Mouse (Mus musculus) midbrain, embryonic 11.5 days (tissue): ENCODE data around the gene Odf2. TPM values are rescaled to one million over a fixed set of nuclear protein-coding genes. Genes with fewer than 3 reads are reported as not detected.
A peak's percentile ranks its signal among the peaks of the same experiment; 100 is the strongest.
"Not testable (repeated sequence)": the region's sequence is repeated elsewhere in the genome, so short reads cannot be mapped to it uniquely, and the experiment has no call there.

Experiments used
- ATAC-seq: fragments of 200-750 bp; cut with Nextera tagmentation; 2 replicates; pipeline ENCODE4 v1.8.0; 2017; ENCODE audit warnings: moderate TSS enrichment, moderate library complexity; ENCODE audit not compliant: low FRiP score
- DNase-seq: peaks from one replicate; pipeline ENCODE4 v3.0.0; 2015; ENCODE audit warnings: low spot score; ENCODE audit errors: missing footprints
- H3K27ac ChIP-seq: fragments of 300-500 bp; sonication (generic); 2 replicates; pipeline ENCODE4 v1.5.1; 2014; ENCODE audit warnings: low read depth, low read length
- H3K27me3 ChIP-seq: fragments of 300-500 bp; sonication (generic); 2 replicates; pipeline ENCODE4 v1.6.1; 2014; ENCODE audit warnings: mild to moderate bottlenecking, low read length, moderate library complexity, mixed read lengths; ENCODE audit not compliant: control insufficient read depth, insufficient read depth
- H3K36me3 ChIP-seq: fragments of 300-500 bp; sonication (generic); 2 replicates; pipeline ENCODE4 v1.6.1; 2014; ENCODE audit warnings: mild to moderate bottlenecking, low read length, moderate library complexity, mixed read lengths; ENCODE audit not compliant: control insufficient read depth, insufficient read depth
- H3K4me1 ChIP-seq: fragments of 300-500 bp; sonication (generic); 2 replicates; pipeline ENCODE4 v1.6.1; 2014; ENCODE audit warnings: low read length; ENCODE audit not compliant: control insufficient read depth, insufficient read depth
- H3K4me2 ChIP-seq: fragments of 300-500 bp; sonication (generic); 2 replicates; pipeline ENCODE4 v1.6.1; 2014; ENCODE audit warnings: mild to moderate bottlenecking, moderate library complexity
- H3K4me3 ChIP-seq: fragments of 300-500 bp; sonication (generic); 2 replicates; pipeline ENCODE4 v1.5.1; 2014; ENCODE audit warnings: low read depth, low read length
- H3K9ac ChIP-seq: fragments of 300-500 bp; sonication (generic); 2 replicates; pipeline ENCODE4 v1.6.1; 2014; ENCODE audit warnings: low read length
- H3K9me3 ChIP-seq: fragments of 300-500 bp; sonication (generic); 2 replicates; pipeline ENCODE4 v1.6.1; 2016; ENCODE audit warnings: low read length; ENCODE audit not compliant: control insufficient read depth
- WGBS: fragments of 180-500 bp; shearing (Covaris S2); extraction: QIAGEN DNeasy Blood & Tissue Kit; methylation state at CpG from one replicate; pipeline ENCODE4 v1.1.7; 2014; 5-methylcytosine and 5-hydroxymethylcytosine counted together
- polyA plus RNA-seq: library from polyadenylated mRNA; unstranded; fragments of >200 nt; fragmentation: Nextera tagmentation; extraction: Ambion mirVana; gene quantifications from 2 replicates; pipeline ENCODE4 v1.2.1, GENCODE M21; 2014

The Odf2 gene
- polyA plus RNA-seq, 1 experiment from 2014 or later, result 79.4 TPM

GRCm38 (mm10) chr2:29879964-29880830 lies 8.8 kb upstream of the Odf2 start:
- Histone ChIP-seq H3K27ac (no peak overlapping the region), H3K27me3 (no peaks in the 10 kb centered on the region), H3K4me3 (no peak overlapping the region), H3K36me3 (peaks cover 8% of the 10 kb centered on the region), H3K9me3 (no peaks in the 10 kb centered on the region), H3K4me1 (no peaks in the 10 kb centered on the region), H3K9ac (no peak overlapping the region), H3K4me2 (no peak overlapping the region)
- DNase-seq (no peak), ATAC-seq (no peak)
- WGBS, result 83% methylated on average over 17 of the region's 17 CpGs

DNA sequence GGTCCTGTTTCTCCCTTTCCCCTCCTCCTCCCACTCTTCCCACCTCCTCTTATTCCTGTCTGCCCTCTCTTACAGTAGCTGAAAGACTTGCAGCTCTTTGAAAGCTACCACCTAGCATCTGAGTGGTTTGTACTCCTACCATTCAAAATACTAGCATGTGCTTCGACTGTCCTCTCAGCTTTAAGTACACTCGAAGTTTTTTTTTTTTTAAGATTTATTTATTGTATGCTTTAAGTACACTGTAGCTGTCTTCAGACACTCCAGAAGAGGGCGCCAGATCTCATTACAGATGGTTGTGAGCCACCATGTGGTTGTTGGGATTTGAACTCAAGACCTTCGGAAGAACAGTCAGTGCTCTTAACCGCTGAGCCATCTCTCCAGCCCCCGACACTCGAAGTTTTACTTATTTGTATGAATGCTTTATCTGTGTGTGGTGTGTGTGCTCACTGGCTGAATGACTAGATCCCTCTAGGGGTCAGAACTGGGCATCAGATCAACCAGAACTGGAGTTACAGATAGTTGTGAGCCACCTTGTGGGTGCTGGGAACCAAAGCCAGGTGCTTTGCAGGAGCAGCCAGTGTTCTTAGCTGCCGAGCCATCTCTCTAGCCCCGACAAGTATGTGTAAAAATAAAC lies 2.2 kb upstream of the Odf2 start:
- not testable (repeated sequence) for ATAC-seq, H3K9me3 ChIP-seq, H3K27me3 ChIP-seq, H3K36me3 ChIP-seq, H3K9ac ChIP-seq, H3K4me2 ChIP-seq, H3K4me3 ChIP-seq, H3K27ac ChIP-seq
- DNase-seq, result peak; percentile 69
- peaks cover 16% of the 10 kb centered on the region for H3K4me1 ChIP-seq
- WGBS, result 86% methylated on average over 9 of the region's 9 CpGs

DNA sequence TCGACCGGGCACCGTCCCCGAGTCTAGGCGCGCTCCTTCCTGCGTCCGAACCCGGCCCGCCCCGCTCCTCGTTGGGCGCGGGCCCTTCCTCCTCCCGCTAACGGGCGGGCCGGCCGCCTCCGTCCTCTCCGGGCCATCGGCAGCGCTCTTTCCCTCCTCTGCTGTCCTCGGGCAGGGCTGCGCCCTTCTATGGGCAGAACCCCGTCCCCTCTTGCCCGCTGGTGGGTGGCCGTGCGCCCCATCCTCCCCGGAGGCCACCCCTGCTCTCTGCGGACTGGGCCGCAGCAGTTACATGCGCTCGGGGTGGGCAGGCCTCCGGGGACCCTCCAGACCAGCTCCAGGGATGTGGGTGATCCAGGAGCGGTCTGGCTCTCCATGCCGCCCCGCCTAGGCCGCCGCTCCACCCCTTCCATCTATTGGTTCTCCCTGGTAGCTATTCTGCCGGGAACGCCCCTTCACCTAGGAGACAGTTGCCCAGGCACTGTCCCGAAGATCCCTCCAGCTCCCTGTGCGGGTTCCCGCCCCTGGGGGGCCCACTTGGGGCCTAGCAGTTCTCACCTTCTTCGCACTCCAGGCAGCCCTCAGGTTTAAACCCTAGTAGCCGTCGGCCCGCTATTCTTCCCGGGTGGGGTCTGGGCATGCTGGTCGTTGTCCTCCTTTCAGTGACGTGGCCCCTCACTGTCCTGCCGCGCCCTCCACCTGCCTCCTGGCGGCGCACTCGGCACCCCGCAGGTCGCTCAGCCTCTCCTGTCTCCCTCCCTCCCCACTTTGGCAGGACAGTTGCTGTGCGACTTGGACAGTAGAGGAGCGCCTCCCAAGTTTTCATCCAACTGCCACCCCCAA lies 1.2 kb downstream of the Odf2 start:
- Histone ChIP-seq H3K9me3 (no peaks in the 10 kb centered on the region), H3K4me3 (peak overlapping the region; percentile 98), H3K27ac (peak overlapping the region; percentile 87), H3K9ac (peak overlapping the region; percentile 95), H3K36me3 (peaks cover 20% of the 10 kb centered on the region), H3K4me2 (peak overlapping the region; percentile 92), H3K4me1 (peaks cover 16% of the 10 kb centered on the region), H3K27me3 (no peaks in the 10 kb centered on the region)
- WGBS, result 0% methylated on average over 53 of the region's 61 CpGs
- DNase-seq (peak; percentile 98), ATAC-seq (peak; percentile 91)

DNA sequence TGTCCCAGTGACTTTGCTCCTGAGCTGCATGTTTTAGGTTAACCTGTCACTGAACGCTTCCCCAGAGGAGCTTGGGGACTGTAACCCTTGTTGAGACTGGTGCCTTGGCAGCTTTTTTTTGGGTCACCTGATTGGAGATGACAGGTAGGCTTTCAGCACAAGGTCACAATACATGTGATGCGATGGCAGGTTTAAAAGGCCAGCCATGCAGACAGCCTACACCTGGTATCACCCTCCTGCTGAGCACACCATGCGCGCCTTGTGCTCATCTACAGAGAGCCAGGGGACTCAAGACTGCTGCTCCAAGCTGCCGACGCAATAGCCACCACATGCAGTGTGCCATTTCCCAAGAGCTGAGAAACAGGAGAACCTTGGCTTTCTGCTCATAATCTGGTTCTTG lies 2.8 kb downstream of the Odf2 start:
- ATAC-seq (no peak), DNase-seq (no peak)
- Histone ChIP-seq H3K9me3 (no peaks in the 10 kb centered on the region), H3K4me2 (no peak overlapping the region), H3K27ac (no peak overlapping the region), H3K9ac (no peak overlapping the region), H3K36me3 (peaks cover 22% of the 10 kb centered on the region), H3K4me1 (peaks cover 16% of the 10 kb centered on the region), H3K27me3 (no peaks in the 10 kb centered on the region), H3K4me3 (no peak overlapping the region)
- 90% methylated on average over 6 of the region's 6 CpGs for WGBS

- no peak overlapping the region for H3K9ac ChIP-seq
- no peaks in the 10 kb centered on the region for H3K9me3 ChIP-seq
- no peak overlapping the region for H3K4me3 ChIP-seq
- H3K4me1 ChIP-seq, result peaks cover 4% of the 10 kb centered on the region
- 89% methylated on average over 1 of the region's 1 CpGs for WGBS
- no peak for DNase-seq
- no peak for ATAC-seq
- no peak overlapping the region for H3K4me2 ChIP-seq
- H3K27me3 ChIP-seq, result no peaks in the 10 kb centered on the region
- H3K27ac ChIP-seq, result no peak overlapping the region
- peaks cover 39% of the 10 kb centered on the region for H3K36me3 ChIP-seq
Measured at GRCm38 (mm10) chr2:29896071-29896470, 7.0 kb downstream of the Odf2 start.

DNA sequence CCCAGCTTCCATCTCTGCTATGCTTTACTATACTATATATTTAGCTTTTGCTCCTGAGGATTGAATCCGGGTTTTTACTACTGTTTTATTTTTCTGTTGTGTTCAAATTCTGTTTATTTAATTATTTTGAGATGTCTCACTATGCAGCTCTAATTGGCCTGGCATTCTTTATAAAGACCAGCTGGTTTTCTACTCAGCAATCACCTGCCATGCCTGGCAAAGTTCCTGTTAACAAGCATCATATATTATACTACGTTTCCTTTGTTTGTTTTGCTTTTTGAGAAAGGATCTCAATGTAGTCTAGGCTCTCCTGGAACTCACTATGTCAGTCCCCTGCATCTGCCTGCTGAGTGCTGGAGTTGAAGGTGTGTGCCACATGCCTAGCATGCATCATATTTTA lies 8.3 kb downstream of the Odf2 start:
- no peak overlapping the region for H3K27ac ChIP-seq
- H3K4me2 ChIP-seq, result no peak overlapping the region
- H3K9me3 ChIP-seq, result no peaks in the 10 kb centered on the region
- no peak overlapping the region for H3K9ac ChIP-seq
- peaks cover 50% of the 10 kb centered on the region for H3K36me3 ChIP-seq
- no peak overlapping the region for H3K4me3 ChIP-seq
- H3K4me1 ChIP-seq, result no peaks in the 10 kb centered on the region
- DNase-seq, result no peak
- 90% methylated on average over 2 of the region's 2 CpGs for WGBS
- no peaks in the 10 kb centered on the region for H3K27me3 ChIP-seq
- ATAC-seq, result no peak

- ATAC-seq (no peak), DNase-seq (no peak)
- Histone ChIP-seq H3K36me3 (peaks cover 49% of the 10 kb centered on the region), H3K4me3 (no peak overlapping the region), H3K27me3 (no peaks in the 10 kb centered on the region), H3K9me3 (no peaks in the 10 kb centered on the region), H3K9ac (no peak overlapping the region), H3K4me1 (no peaks in the 10 kb centered on the region), H3K4me2 (no peak overlapping the region), H3K27ac (no peak overlapping the region)
- WGBS, result 100% methylated on average over 1 of the region's 1 CpGs
Measured at GRCm38 (mm10) chr2:29898081-29898480, 9.1 kb downstream of the Odf2 start.

GRCm38 (mm10) chr2:29902194-29902593 lies 13.2 kb downstream of the Odf2 start:
- Histone ChIP-seq H3K9me3 (no peaks in the 10 kb centered on the region), H3K36me3 (peaks cover 45% of the 10 kb centered on the region), H3K27ac (no peak overlapping the region), H3K27me3 (no peaks in the 10 kb centered on the region), H3K4me2 (no peak overlapping the region), H3K4me1 (no peaks in the 10 kb centered on the region), H3K9ac (no peak overlapping the region), H3K4me3 (no peak overlapping the region)
- DNase-seq (no peak), ATAC-seq (no peak)
- 94% methylated on average over 10 of the region's 10 CpGs for WGBS

- not testable (repeated sequence) for ATAC-seq, H3K4me3 ChIP-seq, H3K4me1 ChIP-seq, H3K27ac ChIP-seq, H3K4me2 ChIP-seq, DNase-seq, H3K9ac ChIP-seq, H3K27me3 ChIP-seq, H3K9me3 ChIP-seq
- peaks cover 25% of the 10 kb centered on the region for H3K36me3 ChIP-seq
- 90% methylated on average over 2 of the region's 2 CpGs for WGBS
Measured at GRCm38 (mm10) chr2:29908171-29908570, 19.1 kb downstream of the Odf2 start.
